8 mouse cellular contexts compared by ENCODE assay signal in genomic region chr2:152144158-152144450, GRCm38 (mm10). TPM values are rescaled to one million over a fixed set of nuclear protein-coding genes. Genes with fewer than 3 reads are reported as not detected.
DNase-seq lines count a peak whose midpoint lies in the region; ATAC-seq and TF ChIP-seq lines count a peak whose summit lies in the region.

No protein-coding gene starts in this region.

- peak; percentile 89 for DNase-seq in heart, adult 11 months
- DNase-seq in heart, adult 8-10 months (ENCODE audit: low spot score) = no peak
- DNase-seq in testis, postnatal 10 days (ENCODE audit: low spot score) = no peak
- DNase-seq in liver, embryonic 13.5 days = no peak
- DNase-seq in stomach, postnatal 0 days (ENCODE audit: low spot score) = no peak
- no peak for DNase-seq in cerebellum, adult 18-20 months
- DNase-seq in embryo, embryonic 10.5 days (ENCODE audit: low spot score) = no peak

- TF ChIP-seq CTCF in testis, adult 2 months (IDR thresholded peaks at IDR 0.05; ENCODE audit: control insufficient read depth, insufficient read depth, insufficient replicate concordance, low read depth, low read length) = no peak
- no peak for TF ChIP-seq CTCF in stomach, postnatal 0 days (IDR thresholded peaks at IDR 0.05; ENCODE audit: low read depth)

- H3K4me3 ChIP-seq in testis, adult 2 months (ENCODE audit: control insufficient read depth, low read depth, low read length) = peak overlapping the region; percentile 82
- peak overlapping the region; percentile 51 for H3K4me3 ChIP-seq in liver, embryonic 13.5 days (replicated peaks)
- H3K4me3 ChIP-seq in stomach, postnatal 0 days (ENCODE audit: low read depth, low read length) = peak overlapping the region; percentile 41

- H3K36me3 ChIP-seq in testis, adult 2 months (ENCODE audit: control insufficient read depth, insufficient read depth, low read length) = no peaks in the 10 kb centered on the region
- H3K36me3 ChIP-seq in liver, embryonic 13.5 days = no peaks in the 10 kb centered on the region
- no peaks in the 10 kb centered on the region for H3K36me3 ChIP-seq in stomach, postnatal 0 days (ENCODE audit: control insufficient read depth, insufficient read depth, low read length)

- no peaks in the 10 kb centered on the region for H3K9me3 ChIP-seq in liver, embryonic 13.5 days (replicated peaks)
- H3K9me3 ChIP-seq in stomach, postnatal 0 days (ENCODE audit: control insufficient read depth, low read length) = no peaks in the 10 kb centered on the region

- TF ChIP-seq EP300 in stomach, postnatal 0 days (optimal IDR thresholded peaks at IDR 0.05) = no peak

- TF ChIP-seq POLR2A in testis, adult 2 months (IDR thresholded peaks at IDR 0.05; ENCODE audit: control insufficient read depth, low read depth, low read length) = no peak

- no peak overlapping the region for H3K27ac ChIP-seq in testis, adult 2 months (ENCODE audit: control insufficient read depth, insufficient read depth, low read depth, low read length)
- no peak overlapping the region for H3K27ac ChIP-seq in liver, embryonic 13.5 days
- H3K27ac ChIP-seq in stomach, postnatal 0 days (replicated peaks) = no peak overlapping the region

- H3K4me2 ChIP-seq in liver, embryonic 13.5 days = peak overlapping the region; percentile 68
- peak overlapping the region; percentile 72 for H3K4me2 ChIP-seq in stomach, postnatal 0 days (replicated peaks; ENCODE audit: low read depth)

- no peak overlapping the region for H3K9ac ChIP-seq in liver, embryonic 13.5 days
- H3K9ac ChIP-seq in stomach, postnatal 0 days (ENCODE audit: low read length) = no peak overlapping the region

- WGBS in liver, embryonic 13.5 days (ENCODE audit: insufficient replicate concordance) = 20% methylated on average over 9 of the region's 9 CpGs
- 28% methylated on average over 9 of the region's 9 CpGs for WGBS in stomach, postnatal 0 days

- no peaks in the 10 kb centered on the region for H3K27me3 ChIP-seq in testis, adult 2 months (ENCODE audit: control insufficient read depth, insufficient read depth, low read length)
- H3K27me3 ChIP-seq in liver, embryonic 13.5 days = peaks cover 88% of the 10 kb centered on the region
- peaks cover 12% of the 10 kb centered on the region; the same call in 1 of the 2 replicates for H3K27me3 ChIP-seq in stomach, postnatal 0 days (ENCODE audit: control insufficient read depth, insufficient read depth, low read length)

- peaks cover 21% of the 10 kb centered on the region for H3K4me1 ChIP-seq in testis, adult 2 months (ENCODE audit: control insufficient read depth, insufficient read depth, low read length)
- peaks cover 22% of the 10 kb centered on the region for H3K4me1 ChIP-seq in liver, embryonic 13.5 days (replicated peaks)
- 0 out of 2 replicates have a peak, but pooled peaks cover 2% of the 10 kb centered on the region for H3K4me1 ChIP-seq in stomach, postnatal 0 days (replicated peaks; ENCODE audit: control insufficient read depth, insufficient read depth)

- no peak for ATAC-seq in liver, embryonic 13.5 days (ENCODE audit: low read depth)
- ATAC-seq in stomach, postnatal 0 days (ENCODE audit: low FRiP score, low TSS enrichment) = no peak

RNA-seq across cellular contexts. Expression of gene Tcf15, which starts 0.7 kb away (rescaled TPM):
- total RNA-seq in heart, adult 8-10 months (2022) = 10 to 100 TPM; 21.1 to 47.5 (median 28.5) TPM
- polyA plus RNA-seq in testis, adult 2 months (2012; rRNA removed) = 0.53 and 0.96 TPM in 2 replicates
- 0.27 and 0.33 TPM in 2 replicates for polyA plus RNA-seq in liver, embryonic 13.5 days (2015; fragmentation: Nextera tagmentation; extraction: Ambion mirVana)
- 2.5 and 3.1 TPM in 2 replicates for polyA plus RNA-seq in stomach, postnatal 0 days (2015; fragmentation: Nextera tagmentation; extraction: Ambion mirVana)

RNA-seq across cellular contexts. Expression of gene Srxn1, which starts 38.8 kb away (rescaled TPM):
- total RNA-seq in heart, adult 8-10 months (2022) = 10 to 100 TPM; 19.5 to 33.1 (median 28.9) TPM
- 131 and 135 TPM in 2 replicates for polyA plus RNA-seq in testis, adult 2 months (2012; rRNA removed)
- 17.2 and 17.9 TPM in 2 replicates for polyA plus RNA-seq in liver, embryonic 13.5 days (2015; fragmentation: Nextera tagmentation; extraction: Ambion mirVana)
- 28.4 and 31.4 TPM in 2 replicates for polyA plus RNA-seq in stomach, postnatal 0 days (2015; fragmentation: Nextera tagmentation; extraction: Ambion mirVana)
